Mouse (Mus musculus): ENCODE data around the gene 2210010C04Rik. TPM values are rescaled to one million over a fixed set of nuclear protein-coding genes. Genes with fewer than 3 reads are reported as not detected.

The 2210010C04Rik gene
- polyA plus RNA-seq, 1 experiment = not detected

DNA sequence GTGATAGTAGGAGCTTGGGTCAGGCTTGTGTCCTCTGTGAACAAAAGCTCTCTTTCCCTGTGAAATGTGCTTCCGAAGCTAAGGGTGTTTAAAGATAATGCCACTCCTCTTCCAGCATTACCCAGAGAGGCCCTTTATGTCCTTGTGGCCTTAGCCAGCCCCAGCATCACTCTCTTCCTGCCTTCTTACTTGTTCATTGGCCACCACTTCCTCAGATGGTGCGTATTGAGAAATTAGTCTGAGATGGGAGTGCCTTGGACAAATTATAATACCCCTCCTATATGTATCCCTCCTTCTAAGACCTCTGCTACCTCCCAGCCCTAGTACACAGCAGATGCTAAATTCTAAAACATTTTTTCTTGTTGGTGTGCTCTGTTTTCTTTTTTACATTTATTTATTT lies 19.1 kb upstream of the 2210010C04Rik start:
- no peak overlapping the region for H3K27ac ChIP-seq (ENCODE audit: insufficient read depth, low read depth, low read length)
- TF ChIP-seq CTCF (IDR thresholded peaks at IDR 0.05; ENCODE audit: low read depth, low read length) = no peak
- TF ChIP-seq POLR2A (IDR thresholded peaks at IDR 0.05; ENCODE audit: borderline replicate concordance, low read depth, low read length) = no peak

GRCm38 (mm10) chr6:41051824-41052223 lies 16.5 kb upstream of the 2210010C04Rik start:
- TF ChIP-seq CTCF (IDR thresholded peaks at IDR 0.05; ENCODE audit: low read depth, low read length) (no peak), POLR2A (IDR thresholded peaks at IDR 0.05; ENCODE audit: borderline replicate concordance, low read depth, low read length) (no peak)
- Histone ChIP-seq H3K27ac (ENCODE audit: insufficient read depth, low read depth, low read length) (no peak overlapping the region), H3K4me3 (ENCODE audit: insufficient read depth, low read length) (no peak overlapping the region), H3K4me1 (ENCODE audit: control insufficient read depth, insufficient read depth, low read length) (peaks cover 13% of the 10 kb centered on the region)

More for the DNA sequence above, 19.1 kb upstream of the 2210010C04Rik start:
- H3K4me1 ChIP-seq (ENCODE audit: control insufficient read depth, insufficient read depth, low read length) = peaks cover 17% of the 10 kb centered on the region
- no peak overlapping the region for H3K4me3 ChIP-seq (ENCODE audit: insufficient read depth, low read length)

- H3K4me3 ChIP-seq (ENCODE audit: insufficient read depth, low read length) = no peak overlapping the region
- peaks cover 13% of the 10 kb centered on the region for H3K4me1 ChIP-seq (ENCODE audit: control insufficient read depth, insufficient read depth, low read length)
- H3K27ac ChIP-seq (ENCODE audit: insufficient read depth, low read depth, low read length) = no peak overlapping the region
- TF ChIP-seq CTCF (IDR thresholded peaks at IDR 0.05; ENCODE audit: low read depth, low read length) (no peak), POLR2A (IDR thresholded peaks at IDR 0.05; ENCODE audit: borderline replicate concordance, low read depth, low read length) (no peak)
These were observed 13.3 kb upstream of the 2210010C04Rik start for GRCm38 (mm10) chr6:41048602-41049001.

GRCm38 (mm10) chr6:41047961-41048360 lies 12.7 kb upstream of the 2210010C04Rik start:
- TF ChIP-seq POLR2A (IDR thresholded peaks at IDR 0.05; ENCODE audit: borderline replicate concordance, low read depth, low read length) = no peak
- no peak for TF ChIP-seq CTCF (IDR thresholded peaks at IDR 0.05; ENCODE audit: low read depth, low read length)
- Histone ChIP-seq H3K4me1 (ENCODE audit: control insufficient read depth, insufficient read depth, low read length) (peaks cover 13% of the 10 kb centered on the region), H3K27ac (ENCODE audit: insufficient read depth, low read depth, low read length) (no peak overlapping the region)

DNA sequence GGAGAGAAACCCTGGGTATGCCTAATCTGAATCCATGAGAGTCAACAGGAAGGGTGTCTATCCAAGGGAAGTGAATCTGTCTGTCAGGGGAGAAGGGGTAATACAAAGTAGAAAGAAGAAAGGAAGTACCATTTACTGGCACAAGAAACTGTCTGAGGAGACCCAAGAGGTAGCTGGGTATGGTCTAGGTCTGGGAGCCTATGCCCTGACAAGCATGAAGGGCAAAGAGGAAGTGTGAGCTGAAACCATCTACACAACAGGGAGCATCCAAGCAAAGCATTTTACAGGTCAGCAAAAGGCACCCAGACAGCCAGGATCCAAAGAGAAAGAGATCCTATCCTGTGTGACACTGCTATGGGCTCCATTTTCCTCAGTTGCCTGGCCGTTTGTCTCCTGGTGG lies 11.9 kb upstream of the 2210010C04Rik start:
- TF ChIP-seq CTCF (IDR thresholded peaks at IDR 0.05; ENCODE audit: low read depth, low read length) = no peak
- TF ChIP-seq POLR2A (IDR thresholded peaks at IDR 0.05; ENCODE audit: borderline replicate concordance, low read depth, low read length) = no peak
- Histone ChIP-seq H3K4me3 (ENCODE audit: insufficient read depth, low read length) (no peak overlapping the region), H3K27ac (ENCODE audit: insufficient read depth, low read depth, low read length) (no peak overlapping the region), H3K4me1 (ENCODE audit: control insufficient read depth, insufficient read depth, low read length) (peaks cover 13% of the 10 kb centered on the region)

More at GRCm38 (mm10) chr6:41047961-41048360, 12.7 kb upstream of the 2210010C04Rik start:
- H3K4me3 ChIP-seq (ENCODE audit: insufficient read depth, low read length) = no peak overlapping the region

DNA sequence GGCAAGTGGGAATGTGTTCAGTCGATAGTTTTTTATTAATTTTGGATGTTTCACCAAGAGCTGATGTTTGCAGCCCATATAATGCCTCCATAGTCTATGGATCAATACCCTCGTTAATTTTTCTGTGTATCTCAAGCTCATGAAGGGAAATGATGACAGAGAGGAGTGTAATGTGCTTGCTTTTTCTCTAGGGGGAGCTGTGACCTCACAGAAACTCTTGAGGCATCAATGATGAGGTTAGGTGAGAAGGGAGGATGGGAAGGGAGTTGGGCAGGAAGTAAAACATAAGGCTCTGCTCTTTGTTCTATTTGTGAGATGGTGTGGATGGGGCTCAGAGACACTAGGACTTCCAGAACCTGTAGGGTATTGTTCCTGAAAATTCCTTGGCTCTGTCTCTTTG lies 11.2 kb upstream of the 2210010C04Rik start:
- H3K4me1 ChIP-seq (ENCODE audit: control insufficient read depth, insufficient read depth, low read length) = peaks cover 13% of the 10 kb centered on the region
- H3K27ac ChIP-seq (ENCODE audit: insufficient read depth, low read depth, low read length) = no peak overlapping the region
- no peak for TF ChIP-seq CTCF (IDR thresholded peaks at IDR 0.05; ENCODE audit: low read depth, low read length)

DNA sequence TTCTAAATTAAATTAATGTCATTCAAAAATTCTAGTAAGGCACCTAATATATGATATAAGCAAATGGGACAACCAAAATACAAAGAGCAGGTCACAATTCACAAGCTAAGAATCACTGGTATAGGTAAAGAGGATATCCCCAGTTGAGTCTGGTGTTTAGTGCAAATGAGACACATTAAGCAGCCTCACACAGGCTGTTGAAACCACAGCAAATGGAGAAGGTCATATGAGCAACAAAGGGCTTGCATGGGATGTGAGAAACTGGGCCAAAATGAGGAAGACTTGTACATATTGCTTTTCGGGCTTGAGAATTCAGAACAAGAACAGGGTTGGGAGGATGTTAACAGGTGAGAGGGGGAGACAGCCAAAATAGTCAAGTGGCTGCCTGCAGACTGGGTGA lies 9.4 kb upstream of the 2210010C04Rik start:
- Histone ChIP-seq H3K4me1 (ENCODE audit: control insufficient read depth, insufficient read depth, low read length) (peaks cover 13% of the 10 kb centered on the region), H3K27ac (ENCODE audit: insufficient read depth, low read depth, low read length) (no peak overlapping the region), H3K4me3 (ENCODE audit: insufficient read depth, low read length) (no peak overlapping the region)
- TF ChIP-seq POLR2A (IDR thresholded peaks at IDR 0.05; ENCODE audit: borderline replicate concordance, low read depth, low read length) (no peak), CTCF (IDR thresholded peaks at IDR 0.05; ENCODE audit: low read depth, low read length) (no peak)

More for the DNA sequence above, 11.2 kb upstream of the 2210010C04Rik start:
- H3K4me3 ChIP-seq (ENCODE audit: insufficient read depth, low read length) = no peak overlapping the region

GRCm38 (mm10) chr6:41044314-41044713 lies 9.0 kb upstream of the 2210010C04Rik start:
- TF ChIP-seq CTCF (IDR thresholded peaks at IDR 0.05; ENCODE audit: low read depth, low read length) (no peak), POLR2A (IDR thresholded peaks at IDR 0.05; ENCODE audit: borderline replicate concordance, low read depth, low read length) (no peak)
- H3K27ac ChIP-seq (ENCODE audit: insufficient read depth, low read depth, low read length) = no peak overlapping the region
- no peak overlapping the region for H3K4me3 ChIP-seq (ENCODE audit: insufficient read depth, low read length)
- peaks cover 15% of the 10 kb centered on the region for H3K4me1 ChIP-seq (ENCODE audit: control insufficient read depth, insufficient read depth, low read length)

GRCm38 (mm10) chr6:41032802-41033201 lies 2.5 kb downstream of the 2210010C04Rik start:
- H3K27ac ChIP-seq (ENCODE audit: insufficient read depth, low read depth, low read length) = no peak overlapping the region
- no peak overlapping the region for H3K4me3 ChIP-seq (ENCODE audit: insufficient read depth, low read length)
- H3K4me1 ChIP-seq (ENCODE audit: control insufficient read depth, insufficient read depth, low read length) = peaks cover 2% of the 10 kb centered on the region
- no peak for TF ChIP-seq CTCF (IDR thresholded peaks at IDR 0.05; ENCODE audit: low read depth, low read length)
- TF ChIP-seq POLR2A (IDR thresholded peaks at IDR 0.05; ENCODE audit: borderline replicate concordance, low read depth, low read length) = no peak

DNA sequence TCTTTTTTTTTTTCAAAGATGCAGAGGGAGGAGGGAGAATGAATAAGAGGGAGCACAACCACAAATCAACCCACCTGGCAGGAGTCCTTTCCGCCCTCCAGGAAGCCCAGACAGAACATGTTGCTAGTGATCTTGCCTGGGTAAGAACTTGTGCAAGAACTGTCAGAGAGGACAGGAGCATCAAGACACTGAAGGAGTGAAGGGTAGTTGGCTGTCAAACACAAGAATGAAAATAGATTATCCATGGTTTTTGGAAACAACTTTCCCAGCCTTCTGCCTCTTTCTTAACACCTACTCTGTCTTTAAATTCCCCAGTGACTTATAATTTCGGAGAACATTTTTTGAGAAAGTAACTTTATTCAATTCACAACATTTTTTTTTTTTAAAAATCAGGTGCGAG lies 3.1 kb downstream of the 2210010C04Rik start:
- Histone ChIP-seq H3K4me1 (ENCODE audit: control insufficient read depth, insufficient read depth, low read length) (peaks cover 7% of the 10 kb centered on the region), H3K27ac (ENCODE audit: insufficient read depth, low read depth, low read length) (no peak overlapping the region), H3K4me3 (ENCODE audit: insufficient read depth, low read length) (no peak overlapping the region)
- no peak for TF ChIP-seq CTCF (IDR thresholded peaks at IDR 0.05; ENCODE audit: low read depth, low read length)
- no peak for TF ChIP-seq POLR2A (IDR thresholded peaks at IDR 0.05; ENCODE audit: borderline replicate concordance, low read depth, low read length)

- Histone ChIP-seq H3K4me3 (ENCODE audit: insufficient read depth, low read length) (no peak overlapping the region), H3K4me1 (ENCODE audit: control insufficient read depth, insufficient read depth, low read length) (peaks cover 19% of the 10 kb centered on the region), H3K27ac (ENCODE audit: insufficient read depth, low read depth, low read length) (no peak overlapping the region)
- TF ChIP-seq POLR2A (IDR thresholded peaks at IDR 0.05; ENCODE audit: borderline replicate concordance, low read depth, low read length) (no peak), CTCF (IDR thresholded peaks at IDR 0.05; ENCODE audit: low read depth, low read length) (no peak)
These were observed 4.5 kb downstream of the 2210010C04Rik start for GRCm38 (mm10) chr6:41030821-41031220.

Measured in bone marrow macrophage, adult 2 months (primary cell).